Mouse (Mus musculus) megakaryocyte, embryonic 14.5 days (primary cell): ENCODE data around the gene Mum1.

Experiments used
- FLI1 ChIP-seq: IDR thresholded peaks from 2 replicates; pipeline ENCODE4 v1.6.1; 2012; ENCODE audit warnings: low read length, inconsistent platforms, mixed read lengths
- GATA1 ChIP-seq: IDR thresholded peaks from 3 replicates; pipeline ENCODE4 v1.6.1; 2012; ENCODE audit warnings: mixed read lengths, low read length, inconsistent platforms, borderline replicate concordance

GRCm38 (mm10) chr10:80186649-80187048 is 39.6 kb upstream of the Mum1 start:
- no peak for TF ChIP-seq FLI1
- no peak for TF ChIP-seq GATA1
